Mouse (Mus musculus) hindbrain, embryonic 16.5 days (tissue): ENCODE data around the gene Gm21972. TPM values are rescaled to one million over a fixed set of nuclear protein-coding genes. Genes with fewer than 3 reads are reported as not detected.

ENCODE experiments used
- ATAC-seq: fragments of 200-750 bp; cut with Nextera tagmentation; 2 replicates; pipeline ENCODE4 v1.8.0; 2017; ENCODE audit warnings: moderate TSS enrichment, moderate library complexity
- H3K27ac ChIP-seq: fragments of 300-500 bp; sonication (generic); 2 replicates; pipeline ENCODE4 v1.5.1; 2014; ENCODE audit warnings: low read depth, mild to moderate bottlenecking, control low read depth, low read length, moderate library complexity
- H3K27me3 ChIP-seq: fragments of 300-500 bp; sonication (generic); replicated peaks from 2 replicates; pipeline ENCODE4 v1.6.1; 2014; ENCODE audit warnings: low read length; ENCODE audit not compliant: control insufficient read depth, insufficient read depth
- H3K36me3 ChIP-seq: fragments of 300-500 bp; sonication (generic); 2 replicates; pipeline ENCODE4 v1.6.1; 2014; ENCODE audit warnings: mild to moderate bottlenecking, low read length, moderate library complexity, mixed read lengths; ENCODE audit not compliant: control insufficient read depth, insufficient read depth
- H3K4me1 ChIP-seq: fragments of 300-500 bp; sonication (generic); 2 replicates; pipeline ENCODE4 v1.6.1; 2014; ENCODE audit warnings: low read depth, low read length; ENCODE audit not compliant: control insufficient read depth, insufficient read depth
- H3K4me2 ChIP-seq: fragments of 300-500 bp; sonication (generic); 2 replicates; pipeline ENCODE4 v1.6.1; 2014; ENCODE audit warnings: mild to moderate bottlenecking, low read length, control low read depth, moderate library complexity
- H3K4me3 ChIP-seq: fragments of 300-500 bp; sonication (generic); 2 replicates; pipeline ENCODE4 v1.5.1; 2014; ENCODE audit warnings: mild to moderate bottlenecking, low read length, control low read depth, moderate library complexity
- H3K9ac ChIP-seq: fragments of 300-500 bp; sonication (generic); 2 replicates; pipeline ENCODE4 v1.6.1; 2014; ENCODE audit warnings: low read depth, mild to moderate bottlenecking, control low read depth, low read length, moderate library complexity
- H3K9me3 ChIP-seq: fragments of 300-500 bp; sonication (generic); 2 replicates; pipeline ENCODE4 v1.6.1; 2014; ENCODE audit warnings: mild to moderate bottlenecking, low read length, moderate library complexity; ENCODE audit not compliant: control insufficient read depth
- WGBS: fragments of 180-500 bp; shearing (Covaris S2); extraction: QIAGEN DNeasy Blood & Tissue Kit; methylation state at CpG from one replicate; pipeline ENCODE4 v1.1.7; 2014; 5-methylcytosine and 5-hydroxymethylcytosine counted together
- polyA plus RNA-seq: library from polyadenylated mRNA; unstranded; fragments of >200 nt; fragmentation: Nextera tagmentation; extraction: Ambion mirVana; gene quantifications from 2 replicates; pipeline ENCODE4 v1.2.1, GENCODE M21; 2015

The Gm21972 gene
- polyA plus RNA-seq, 1 experiment from 2014 or later = 0.56 TPM

DNA sequence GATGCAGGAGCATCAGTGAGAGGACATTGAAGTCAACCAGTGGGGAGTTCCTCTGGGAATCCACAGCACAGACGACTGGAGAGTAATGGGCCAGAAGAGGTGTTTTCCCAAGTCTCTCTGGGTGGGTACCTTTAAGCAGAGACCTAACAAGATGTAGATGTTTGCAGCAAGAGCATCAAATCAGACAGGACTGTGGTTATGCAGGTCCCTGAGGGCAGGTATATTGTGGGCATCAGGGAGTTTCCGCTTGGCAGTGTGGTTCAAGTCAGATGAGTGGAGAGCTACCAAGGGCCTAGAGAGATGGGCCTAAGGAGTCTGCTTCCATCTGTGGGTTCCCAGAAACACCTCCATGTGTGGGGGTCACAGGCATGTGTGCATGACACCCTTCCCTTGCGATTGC is 22.6 kb downstream of the Gm21972 start:
- WGBS = 90% methylated on average over 3 of the region's 3 CpGs
- Histone ChIP-seq H3K9ac (no peak overlapping the region), H3K4me3 (no peak overlapping the region), H3K4me2 (no peak overlapping the region), H3K9me3 (no peaks in the 10 kb centered on the region), H3K27me3 (no peaks in the 10 kb centered on the region), H3K27ac (no peak overlapping the region), H3K36me3 (peaks cover 7% of the 10 kb centered on the region; the same call in 1 of the 2 replicates), H3K4me1 (peaks cover 12% of the 10 kb centered on the region)
- no peak for ATAC-seq

- Histone ChIP-seq H3K27ac (no peak overlapping the region), H3K4me3 (no peak overlapping the region), H3K4me2 (no peak overlapping the region), H3K36me3 (peaks cover 9% of the 10 kb centered on the region; the same call in 1 of the 2 replicates), H3K9ac (no peak overlapping the region), H3K9me3 (no peaks in the 10 kb centered on the region), H3K27me3 (no peaks in the 10 kb centered on the region), H3K4me1 (peaks cover 12% of the 10 kb centered on the region)
- WGBS = 91% methylated on average over 6 of the region's 6 CpGs
- ATAC-seq = no peak
Measured at GRCm38 (mm10) chr1:86156595-86156994, 23.2 kb downstream of the Gm21972 start.

DNA sequence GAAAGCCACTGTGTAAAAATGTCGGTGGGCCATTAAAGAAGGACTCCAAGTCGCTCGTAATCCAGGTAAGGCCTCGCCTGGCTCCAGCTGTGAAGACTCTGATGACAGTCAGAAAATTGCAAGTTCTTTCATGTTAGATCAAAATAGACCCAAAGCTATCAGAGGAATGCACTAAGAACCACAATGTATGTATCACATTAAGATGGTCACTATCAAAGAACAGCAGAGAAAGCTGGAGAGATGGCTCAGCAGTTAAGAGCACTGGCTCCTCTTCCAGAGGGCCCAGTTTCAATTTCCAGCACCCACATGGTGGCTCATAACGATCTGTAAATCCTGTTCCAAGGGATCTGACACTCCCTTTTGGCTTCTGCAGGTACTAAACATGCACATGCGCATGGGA is 26.6 kb downstream of the Gm21972 start:
- Histone ChIP-seq H3K9ac (no peak overlapping the region), H3K27ac (no peak overlapping the region), H3K4me3 (no peak overlapping the region), H3K4me1 (peaks cover 8% of the 10 kb centered on the region), H3K4me2 (no peak overlapping the region), H3K9me3 (no peaks in the 10 kb centered on the region), H3K36me3 (peaks cover 19% of the 10 kb centered on the region), H3K27me3 (no peaks in the 10 kb centered on the region)
- WGBS = 95% methylated on average over 6 of the region's 6 CpGs
- ATAC-seq = no peak

- Histone ChIP-seq H3K9ac (no peak overlapping the region), H3K4me1 (peaks cover 3% of the 10 kb centered on the region), H3K27me3 (no peaks in the 10 kb centered on the region), H3K36me3 (peaks cover 23% of the 10 kb centered on the region), H3K27ac (no peak overlapping the region), H3K9me3 (no peaks in the 10 kb centered on the region), H3K4me3 (no peak overlapping the region), H3K4me2 (no peak overlapping the region)
- no peak for ATAC-seq
- WGBS = 95% methylated on average over 5 of the region's 5 CpGs
Measured at GRCm38 (mm10) chr1:86160479-86160878, 27.0 kb downstream of the Gm21972 start.

DNA sequence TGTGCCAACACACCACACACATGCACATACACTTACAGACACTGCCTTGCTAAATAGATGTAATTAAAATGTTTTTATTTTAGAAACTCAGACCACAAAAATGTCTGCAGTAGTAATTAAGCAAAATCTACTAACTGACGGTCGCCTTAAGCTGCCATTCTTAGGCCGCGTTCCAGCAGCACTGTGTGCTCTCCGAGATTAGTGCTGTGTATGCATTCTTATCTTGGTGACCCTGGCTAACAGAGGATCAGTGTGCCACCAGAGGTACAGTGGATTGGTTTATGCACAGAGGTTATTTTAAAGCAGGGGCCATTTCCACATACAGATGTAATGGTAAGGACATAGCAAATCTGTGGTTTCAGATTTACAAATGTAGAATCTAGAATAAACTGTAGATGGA is 27.6 kb downstream of the Gm21972 start:
- ATAC-seq = no peak
- no peak overlapping the region for H3K9ac ChIP-seq
- H3K4me3 ChIP-seq = no peak overlapping the region
- H3K4me2 ChIP-seq = no peak overlapping the region
- no peaks in the 10 kb centered on the region for H3K4me1 ChIP-seq
- H3K9me3 ChIP-seq = no peaks in the 10 kb centered on the region
- H3K36me3 ChIP-seq = peaks cover 23% of the 10 kb centered on the region
- WGBS = 95% methylated on average over 5 of the region's 5 CpGs
- H3K27ac ChIP-seq = no peak overlapping the region
- no peaks in the 10 kb centered on the region for H3K27me3 ChIP-seq

- Histone ChIP-seq H3K36me3 (peaks cover 28% of the 10 kb centered on the region), H3K27ac (no peak overlapping the region), H3K9ac (no peak overlapping the region), H3K4me3 (no peak overlapping the region), H3K4me2 (no peak overlapping the region), H3K9me3 (no peaks in the 10 kb centered on the region), H3K27me3 (no peaks in the 10 kb centered on the region), H3K4me1 (no peaks in the 10 kb centered on the region)
- WGBS = 100% methylated on average over 5 of the region's 5 CpGs
- ATAC-seq = no peak
Measured at GRCm38 (mm10) chr1:86174602-86175001, 41.2 kb downstream of the Gm21972 start.

DNA sequence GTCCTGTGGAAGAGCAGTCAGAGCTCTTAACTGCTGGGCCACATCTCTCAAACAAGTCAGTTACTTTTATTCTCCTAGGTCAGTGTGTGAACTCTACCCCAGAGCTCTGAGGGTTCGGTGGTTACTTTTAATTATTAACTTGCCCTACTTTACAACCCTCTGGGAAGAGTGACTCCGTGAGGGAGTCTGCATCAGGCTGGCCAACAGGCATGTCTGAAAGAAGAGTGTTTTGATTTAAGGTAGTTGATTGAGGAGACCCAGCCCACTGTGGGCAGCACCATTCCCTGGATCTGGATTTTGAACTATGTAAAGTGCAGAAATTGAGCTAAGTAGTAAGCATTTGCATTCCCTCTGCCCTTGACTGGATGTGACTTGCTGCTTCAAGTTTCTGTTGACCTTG is 42.6 kb downstream of the Gm21972 start:
- peaks cover 23% of the 10 kb centered on the region for H3K36me3 ChIP-seq
- no peak overlapping the region for H3K4me3 ChIP-seq
- 56% methylated on average over 2 of the region's 2 CpGs for WGBS
- no peaks in the 10 kb centered on the region for H3K9me3 ChIP-seq
- H3K4me1 ChIP-seq = no peaks in the 10 kb centered on the region
- ATAC-seq = no peak
- no peak overlapping the region for H3K4me2 ChIP-seq
- H3K9ac ChIP-seq = no peak overlapping the region
- H3K27me3 ChIP-seq = no peaks in the 10 kb centered on the region
- no peak overlapping the region for H3K27ac ChIP-seq

GRCm38 (mm10) chr1:86178462-86179253 is 45.2 kb downstream of the Gm21972 start:
- Histone ChIP-seq H3K9me3 (no peaks in the 10 kb centered on the region), H3K27ac (no peak overlapping the region), H3K36me3 (peaks cover 12% of the 10 kb centered on the region; the same call in 1 of the 2 replicates), H3K4me3 (no peak overlapping the region), H3K9ac (no peak overlapping the region), H3K27me3 (no peaks in the 10 kb centered on the region), H3K4me2 (no peak overlapping the region), H3K4me1 (no peaks in the 10 kb centered on the region)
- peak; percentile 69 for ATAC-seq
- WGBS = 46% methylated on average over 7 of the region's 7 CpGs

- Histone ChIP-seq H3K4me2 (no peak overlapping the region), H3K4me1 (no peaks in the 10 kb centered on the region), H3K9ac (no peak overlapping the region), H3K4me3 (no peak overlapping the region), H3K36me3 (peaks cover under 1% of the 10 kb centered on the region; the same call in 1 of the 2 replicates), H3K27ac (no peak overlapping the region), H3K27me3 (no peaks in the 10 kb centered on the region), H3K9me3 (no peaks in the 10 kb centered on the region)
- WGBS = 83% methylated on average over 5 of the region's 5 CpGs
- no peak for ATAC-seq
Measured at GRCm38 (mm10) chr1:86182004-86182709, 48.7 kb downstream of the Gm21972 start.
